Mouse (Mus musculus): ENCODE results near the gene Cdk15.

Cdk15 gene

GRCm38 (mm10) chr1:59370355-59370950, 113.7 kb downstream of the Cdk15 start:
- DNase-seq (ENCODE audit: low spot score in 2 of 2) = no peak

- no peak for DNase-seq (ENCODE audit: low spot score in 2 of 2)
These were observed 119.4 kb downstream of the Cdk15 start for GRCm38 (mm10) chr1:59376021-59376548.

GRCm38 (mm10) chr1:59376557-59376956, 119.9 kb downstream of the Cdk15 start:
- no peak for DNase-seq (ENCODE audit: low spot score in 2 of 2)

- DNase-seq (ENCODE audit: low spot score in 2 of 2) = no peak
These were observed 120.6 kb downstream of the Cdk15 start for GRCm38 (mm10) chr1:59377312-59377711.

- peak; percentile 19 to 32 for DNase-seq (ENCODE audit: low spot score in 2 of 2)
These were observed 124.2 kb downstream of the Cdk15 start for GRCm38 (mm10) chr1:59380926-59381325.

GRCm38 (mm10) chr1:59381483-59381882, 124.8 kb downstream of the Cdk15 start:
- DNase-seq (ENCODE audit: low spot score in 2 of 2) = no peak

- DNase-seq (ENCODE audit: low spot score in 2 of 2) = peak in 1 of 2 experiments; percentile 6
These were observed 125.8 kb downstream of the Cdk15 start for GRCm38 (mm10) chr1:59382516-59382915.

GRCm38 (mm10) chr1:59383049-59383610, 126.4 kb downstream of the Cdk15 start:
- peak; percentile 59 for DNase-seq (ENCODE audit: low spot score in 2 of 2)

GRCm38 (mm10) chr1:59384400-59384799, 127.7 kb downstream of the Cdk15 start:
- DNase-seq (ENCODE audit: low spot score in 2 of 2) = no peak

- no peak for DNase-seq (ENCODE audit: low spot score in 2 of 2)
These were observed 128.9 kb downstream of the Cdk15 start for GRCm38 (mm10) chr1:59385641-59386040.

- DNase-seq (ENCODE audit: low spot score in 2 of 2) = no peak
These were observed 131.0 kb downstream of the Cdk15 start for GRCm38 (mm10) chr1:59387542-59388314.

GRCm38 (mm10) chr1:59389181-59389580, 132.5 kb downstream of the Cdk15 start:
- no peak for DNase-seq (ENCODE audit: low spot score in 2 of 2)

GRCm38 (mm10) chr1:59391736-59392135, 135.0 kb downstream of the Cdk15 start:
- DNase-seq (ENCODE audit: low spot score in 2 of 2) = peak; percentile 19 to 43

GRCm38 (mm10) chr1:59394072-59394471, 137.4 kb downstream of the Cdk15 start:
- DNase-seq (ENCODE audit: low spot score in 2 of 2) = no peak

GRCm38 (mm10) chr1:59394616-59395015, 137.9 kb downstream of the Cdk15 start:
- DNase-seq (ENCODE audit: low spot score in 2 of 2) = no peak

GRCm38 (mm10) chr1:59395992-59396391, 139.3 kb downstream of the Cdk15 start:
- DNase-seq (ENCODE audit: low spot score in 2 of 2) = no peak

- DNase-seq (ENCODE audit: low spot score in 2 of 2) = no peak
These were observed 143.0 kb downstream of the Cdk15 start for GRCm38 (mm10) chr1:59399554-59400325.

- DNase-seq (ENCODE audit: low spot score in 2 of 2) = no peak
These were observed 144.5 kb downstream of the Cdk15 start for GRCm38 (mm10) chr1:59401253-59401652.

All from heart, adult 9 months (tissue).